Mouse (Mus musculus) embryo, embryonic 11.5 days (tissue): ENCODE measurements around the gene Ttll6.
"Not testable (repeated sequence)": the region's sequence is repeated elsewhere in the genome, so short reads cannot be mapped to it uniquely, and the experiment has no call there.

Experiments used
- DNase-seq: peaks from one replicate; pipeline ENCODE4 v3.0.0-alpha.2; 2012; ENCODE audit warnings: low read depth, low spot score

Ttll6 gene

GRCm38 (mm10) chr11:96133239-96133865, at the start of gene Ttll6:
Ttll6 (plus strand) TSS chr11:96133786.
- peak; percentile 54 for DNase-seq

- no peak for DNase-seq
Observed at GRCm38 (mm10) chr11:96087981-96088380, 45.6 kb upstream of the Ttll6 start.

GRCm38 (mm10) chr11:96091073-96091472, 42.5 kb upstream of the Ttll6 start:
- DNase-seq, result no peak

- no peak for DNase-seq
Observed at GRCm38 (mm10) chr11:96092674-96093291, 40.8 kb upstream of the Ttll6 start.

GRCm38 (mm10) chr11:96093361-96093760, 40.2 kb upstream of the Ttll6 start:
- DNase-seq, result peak; percentile 44

GRCm38 (mm10) chr11:96108376-96108775, 25.2 kb upstream of the Ttll6 start:
- no peak for DNase-seq

GRCm38 (mm10) chr11:96110950-96111349, 22.6 kb upstream of the Ttll6 start:
- DNase-seq, result not testable (repeated sequence)

- DNase-seq, result no peak
Observed at GRCm38 (mm10) chr11:96111751-96112150, 21.8 kb upstream of the Ttll6 start, which contains the start of gene Calcoco2. Calcoco2 (minus strand) TSS chr11:96111964.

GRCm38 (mm10) chr11:96114077-96114476, 19.5 kb upstream of the Ttll6 start:
- DNase-seq, result no peak

- DNase-seq, result no peak
Observed at GRCm38 (mm10) chr11:96115416-96115815, 18.2 kb upstream of the Ttll6 start.

GRCm38 (mm10) chr11:96116116-96116515, 17.5 kb upstream of the Ttll6 start:
- DNase-seq, result no peak

GRCm38 (mm10) chr11:96116925-96117324, 16.7 kb upstream of the Ttll6 start:
- not testable (repeated sequence) for DNase-seq

GRCm38 (mm10) chr11:96119401-96119800, 14.2 kb upstream of the Ttll6 start:
- no peak for DNase-seq

- not testable (repeated sequence) for DNase-seq
Observed at GRCm38 (mm10) chr11:96122806-96123205, 10.8 kb upstream of the Ttll6 start.

- no peak for DNase-seq
Observed at GRCm38 (mm10) chr11:96124052-96124914, 9.3 kb upstream of the Ttll6 start.

- DNase-seq, result no peak
Observed at GRCm38 (mm10) chr11:96130606-96131005, 3.0 kb upstream of the Ttll6 start.

- DNase-seq, result no peak
Observed at GRCm38 (mm10) chr11:96135847-96136246, 2.3 kb downstream of the Ttll6 start.

- no peak for DNase-seq
Observed at GRCm38 (mm10) chr11:96140726-96141175, 7.2 kb downstream of the Ttll6 start.

GRCm38 (mm10) chr11:96143766-96144165, 10.2 kb downstream of the Ttll6 start:
- DNase-seq, result no peak

- peak; percentile 72 for DNase-seq
Observed at GRCm38 (mm10) chr11:96145622-96146270, 12.2 kb downstream of the Ttll6 start.

GRCm38 (mm10) chr11:96147471-96147870, 13.9 kb downstream of the Ttll6 start:
- DNase-seq, result no peak

- no peak for DNase-seq
Observed at GRCm38 (mm10) chr11:96164769-96165168, 31.2 kb downstream of the Ttll6 start.
